Mouse (Mus musculus): ENCODE results near the gene Mfge8. TPM values are rescaled to one million over a fixed set of nuclear protein-coding genes. Genes with fewer than 3 reads are reported as not detected.

Mfge8 gene
- polyA plus RNA-seq, 1 experiment from 2014 or later: 82.4 TPM

DNA sequence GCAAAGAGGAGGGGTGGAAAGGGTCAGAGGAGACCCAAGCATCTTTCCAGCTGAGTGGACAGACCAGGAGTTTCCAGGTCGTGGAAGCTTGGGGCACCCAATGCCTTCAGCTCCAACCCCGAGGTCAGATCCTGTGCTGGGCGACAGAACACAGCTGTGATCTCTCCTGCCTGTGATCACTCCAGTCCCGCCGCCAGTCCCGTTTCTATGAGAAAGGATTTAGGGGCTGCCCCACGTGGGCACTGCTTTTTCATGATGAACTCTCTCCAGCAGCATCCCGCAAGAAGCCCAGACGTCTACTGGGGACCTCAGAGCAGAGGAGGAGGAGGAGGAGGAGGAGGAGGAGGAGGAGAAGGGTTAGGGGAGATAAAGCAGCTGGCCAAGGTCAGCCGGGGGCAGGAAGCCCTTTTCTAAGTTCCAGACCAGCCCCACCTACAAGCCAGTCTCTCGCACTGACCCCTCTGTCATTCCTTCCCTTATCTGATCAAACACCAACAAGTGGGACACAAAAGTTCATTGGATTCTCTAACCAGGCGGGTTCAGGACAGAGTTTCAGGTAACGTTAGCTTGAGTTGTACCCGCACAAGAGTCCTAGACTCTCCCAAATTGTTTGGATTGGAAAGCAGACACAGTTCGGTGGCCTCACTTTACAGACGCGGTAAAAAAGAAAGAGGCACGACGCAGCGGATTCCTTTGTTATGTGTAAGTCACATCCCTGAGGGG lies 768 bp downstream of the Mfge8 start:
- peaks cover 7% of the 10 kb centered on the region for H3K27me3 ChIP-seq (ENCODE audit: poor library complexity, severe bottlenecking)
- DNase-seq (ENCODE audit: extremely low spot score, low spot score): peak; percentile 35
- H3K36me3 ChIP-seq (replicated peaks): peaks cover 23% of the 10 kb centered on the region
- under 1% methylated on average over 20 of the region's 20 CpGs for WGBS
- peak overlapping the region; percentile 89 for H3K27ac ChIP-seq
- peaks cover 32% of the 10 kb centered on the region for H3K4me1 ChIP-seq
- no peaks in the 10 kb centered on the region for H3K9me3 ChIP-seq
- peak overlapping the region; percentile 75 for H3K4me3 ChIP-seq

DNA sequence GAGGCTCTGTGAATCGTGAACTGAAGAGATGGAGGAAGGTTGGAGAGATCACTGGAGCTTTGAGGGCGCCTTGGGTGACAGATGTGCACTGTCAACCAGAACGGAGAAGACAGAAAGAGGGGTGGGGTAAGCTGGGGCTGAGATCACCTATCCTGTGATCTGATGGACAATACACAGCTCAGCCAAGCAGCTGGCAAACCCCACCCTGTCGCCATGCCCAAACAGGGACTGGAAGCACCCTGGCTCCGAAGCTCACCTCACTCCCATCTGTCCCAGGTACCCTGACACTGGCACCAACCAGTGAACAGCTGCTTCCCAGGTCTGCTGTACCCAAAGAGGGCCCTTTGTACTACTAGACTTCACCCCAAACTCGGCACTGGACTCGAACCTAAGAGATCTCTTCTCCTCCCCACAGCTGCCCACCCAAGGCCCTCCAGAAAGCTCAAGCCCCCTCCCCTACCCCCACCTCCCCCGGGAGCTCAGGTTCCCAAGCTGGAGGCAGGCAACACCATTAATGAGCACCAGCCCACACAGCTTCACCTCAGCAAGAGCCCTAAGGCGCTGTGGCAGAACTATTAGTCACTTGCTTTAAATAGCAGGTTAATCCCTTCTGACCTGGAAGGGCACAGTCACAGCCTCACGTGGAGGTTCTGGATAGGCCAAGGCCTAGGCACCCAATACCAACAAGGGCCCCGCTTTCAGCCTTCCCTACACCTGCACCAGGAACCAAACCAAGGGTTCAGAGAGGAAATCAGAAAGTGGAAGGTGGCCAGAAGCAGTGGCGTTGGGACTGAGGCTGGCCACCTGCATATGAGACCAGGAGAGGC lies 1.6 kb downstream of the Mfge8 start:
- Histone ChIP-seq H3K36me3 (replicated peaks) (peaks cover 31% of the 10 kb centered on the region), H3K4me1 (peaks cover 32% of the 10 kb centered on the region), H3K27me3 (ENCODE audit: poor library complexity, severe bottlenecking) (peaks cover 7% of the 10 kb centered on the region), H3K4me3 (peak overlapping the region; percentile 75), H3K9me3 (no peaks in the 10 kb centered on the region), H3K27ac (peak overlapping the region; percentile 89; the same call in 1 of the 2 replicates)
- 56% methylated on average over 12 of the region's 12 CpGs for WGBS
- DNase-seq (ENCODE audit: extremely low spot score, low spot score): no peak

- Histone ChIP-seq H3K9me3 (no peaks in the 10 kb centered on the region), H3K4me1 (0 out of 2 replicates have a peak, but pooled peaks cover 3% of the 10 kb centered on the region), H3K36me3 (replicated peaks) (peaks cover 61% of the 10 kb centered on the region), H3K27ac (no peak overlapping the region), H3K4me3 (no peak overlapping the region), H3K27me3 (ENCODE audit: poor library complexity, severe bottlenecking) (no peaks in the 10 kb centered on the region)
- DNase-seq (ENCODE audit: extremely low spot score, low spot score): peak; percentile 83
- WGBS: 36% methylated on average over 8 of the region's 8 CpGs
Observed at GRCm38 (mm10) chr7:79140897-79141296, 8.0 kb downstream of the Mfge8 start.

DNA sequence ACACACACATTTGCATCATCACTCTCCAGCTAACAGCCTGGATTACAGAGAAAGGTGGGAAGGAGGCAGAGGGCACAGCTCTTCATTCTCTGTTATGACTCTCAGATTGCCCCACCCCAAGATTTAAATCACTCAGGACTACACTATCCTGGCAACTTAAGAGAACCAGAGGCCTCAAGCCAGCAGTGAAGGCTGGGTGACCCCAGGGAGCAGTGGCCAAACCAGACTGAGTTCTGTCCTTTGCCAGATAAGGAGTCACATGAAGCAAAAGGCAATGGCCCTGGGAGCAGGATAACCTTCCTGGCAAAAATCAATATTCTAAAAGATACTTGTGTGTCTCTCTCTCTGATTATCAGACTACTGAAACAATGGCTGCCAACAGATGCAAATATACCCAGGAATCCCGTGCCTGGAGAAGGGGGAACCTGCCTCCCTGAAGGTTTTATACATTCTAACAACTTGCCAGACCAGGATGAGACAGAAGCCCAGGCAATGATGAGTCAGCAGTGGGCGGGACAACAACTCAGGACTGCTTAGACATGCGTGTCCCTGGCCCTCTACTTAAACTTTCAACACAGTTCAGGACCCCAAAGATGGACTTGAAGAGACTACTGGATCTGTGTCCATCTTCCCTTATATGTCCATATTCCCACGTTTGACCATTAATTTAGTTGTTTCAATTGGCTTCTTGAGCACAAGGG lies 8.8 kb downstream of the Mfge8 start:
- H3K27me3 ChIP-seq (ENCODE audit: poor library complexity, severe bottlenecking): no peaks in the 10 kb centered on the region
- H3K4me1 ChIP-seq: 0 out of 2 replicates have a peak, but pooled peaks cover 3% of the 10 kb centered on the region
- H3K4me3 ChIP-seq: no peak overlapping the region
- H3K9me3 ChIP-seq: no peaks in the 10 kb centered on the region
- peaks cover 66% of the 10 kb centered on the region for H3K36me3 ChIP-seq (replicated peaks)
- H3K27ac ChIP-seq: no peak overlapping the region
- DNase-seq (ENCODE audit: extremely low spot score, low spot score): no peak
- 62% methylated on average over 4 of the region's 4 CpGs for WGBS

DNA sequence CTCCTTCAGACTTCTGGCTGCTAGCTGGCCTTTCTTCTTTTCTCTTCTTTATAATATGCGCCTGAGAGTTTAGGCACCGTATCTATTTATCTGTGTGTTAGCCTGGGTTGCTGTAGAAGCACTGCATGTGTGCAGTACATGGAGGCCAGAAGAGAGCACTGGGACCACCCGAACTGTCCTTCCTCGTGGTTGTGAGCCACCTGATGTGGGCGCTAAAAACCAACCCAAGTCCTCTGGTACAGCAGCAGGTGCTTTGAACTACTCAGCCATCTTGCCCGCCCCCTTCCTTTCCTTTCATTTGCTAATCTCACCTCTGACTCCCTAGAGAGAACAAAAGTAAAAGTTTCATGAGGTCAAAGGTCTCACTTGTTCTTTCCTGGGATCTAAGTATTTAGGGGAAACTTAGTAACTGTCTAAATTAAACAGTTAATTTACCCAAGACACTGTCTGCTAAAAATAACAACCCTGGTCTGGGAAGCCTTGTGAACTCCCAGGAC lies 9.5 kb downstream of the Mfge8 start:
- H3K27me3 ChIP-seq (ENCODE audit: poor library complexity, severe bottlenecking): no peaks in the 10 kb centered on the region
- no peak for DNase-seq (ENCODE audit: extremely low spot score, low spot score)
- no peaks in the 10 kb centered on the region for H3K9me3 ChIP-seq
- H3K4me1 ChIP-seq: peaks cover 3% of the 10 kb centered on the region; the same call in 1 of the 2 replicates
- H3K27ac ChIP-seq: no peak overlapping the region
- 59% methylated on average over 6 of the region's 6 CpGs for WGBS
- H3K4me3 ChIP-seq: no peak overlapping the region
- H3K36me3 ChIP-seq (replicated peaks): peaks cover 66% of the 10 kb centered on the region

- no peaks in the 10 kb centered on the region for H3K9me3 ChIP-seq
- no peak overlapping the region for H3K27ac ChIP-seq
- H3K4me3 ChIP-seq: no peak overlapping the region
Observed at GRCm38 (mm10) chr7:79133391-79133790, 15.5 kb downstream of the Mfge8 start.

GRCm38 (mm10) chr7:79130843-79131444 lies 17.9 kb downstream of the Mfge8 start, which contains the start of gene Hapln3:
Gene Hapln3 (minus strand): TSS chr7:79131018.
- Histone ChIP-seq H3K27me3 (ENCODE audit: poor library complexity, severe bottlenecking) (peaks cover 44% of the 10 kb centered on the region), H3K4me3 (peak within 1 kb of the TSS; percentile 40), H3K27ac (peak within 1 kb of the TSS; percentile 67), H3K9me3 (no peaks in the 10 kb centered on the region), H3K36me3 (replicated peaks) (peaks cover 22% of the 10 kb centered on the region), H3K4me1 (peaks cover 31% of the 10 kb centered on the region)
- DNase-seq (ENCODE audit: extremely low spot score, low spot score): peak; percentile 44
- 5% methylated on average over 19 of the region's 19 CpGs for WGBS

More at GRCm38 (mm10) chr7:79133391-79133790, 15.5 kb downstream of the Mfge8 start:
- 43% methylated on average over 6 of the region's 6 CpGs for WGBS
- H3K36me3 ChIP-seq (replicated peaks): peaks cover 40% of the 10 kb centered on the region
- no peak for DNase-seq (ENCODE audit: extremely low spot score, low spot score)
- H3K27me3 ChIP-seq (ENCODE audit: poor library complexity, severe bottlenecking): peaks cover 41% of the 10 kb centered on the region
- peaks cover 30% of the 10 kb centered on the region for H3K4me1 ChIP-seq

DNA sequence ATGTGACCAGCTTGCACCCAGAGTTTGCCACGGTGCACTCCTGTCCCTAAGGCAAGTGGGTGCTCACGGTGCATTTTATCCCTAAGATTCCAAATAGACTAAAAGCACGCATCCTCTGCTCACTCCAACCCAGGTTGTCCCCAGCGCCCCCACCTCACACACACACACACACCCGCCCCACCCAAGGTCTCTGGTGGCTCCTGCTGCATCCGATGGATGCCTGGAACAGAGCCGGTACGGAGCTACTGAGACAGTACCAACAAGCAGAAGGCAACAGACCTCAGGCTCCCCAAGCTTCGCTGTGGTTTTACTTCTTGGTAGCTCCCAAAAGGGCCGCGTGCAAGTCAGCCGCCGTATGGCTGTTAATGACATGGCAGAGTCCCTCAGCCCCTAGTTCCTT lies 18.5 kb downstream of the Mfge8 start:
- DNase-seq (ENCODE audit: extremely low spot score, low spot score): no peak
- Histone ChIP-seq H3K4me1 (peaks cover 36% of the 10 kb centered on the region), H3K27ac (peak overlapping the region; percentile 67), H3K9me3 (no peaks in the 10 kb centered on the region), H3K36me3 (replicated peaks) (peaks cover 16% of the 10 kb centered on the region), H3K27me3 (ENCODE audit: poor library complexity, severe bottlenecking) (peaks cover 44% of the 10 kb centered on the region), H3K4me3 (peak overlapping the region; percentile 40)
- WGBS: 13% methylated on average over 13 of the region's 13 CpGs

- Histone ChIP-seq H3K36me3 (replicated peaks) (peaks cover 11% of the 10 kb centered on the region), H3K27me3 (ENCODE audit: poor library complexity, severe bottlenecking) (peaks cover 44% of the 10 kb centered on the region), H3K27ac (peak overlapping the region; percentile 67; the same call in 1 of the 2 replicates), H3K4me1 (peaks cover 40% of the 10 kb centered on the region), H3K9me3 (no peaks in the 10 kb centered on the region), H3K4me3 (peak overlapping the region; percentile 40)
- WGBS: 10% methylated on average over 8 of the region's 8 CpGs
- DNase-seq (ENCODE audit: extremely low spot score, low spot score): no peak
Observed at GRCm38 (mm10) chr7:79129883-79130282, 19.0 kb downstream of the Mfge8 start.

- no peaks in the 10 kb centered on the region for H3K9me3 ChIP-seq
- H3K4me1 ChIP-seq: peaks cover 10% of the 10 kb centered on the region
- 0 out of 2 replicates have a peak, but pooled peaks cover 4% of the 10 kb centered on the region for H3K27me3 ChIP-seq (ENCODE audit: poor library complexity, severe bottlenecking)
- no peaks in the 10 kb centered on the region for H3K36me3 ChIP-seq (replicated peaks)
- no peak for DNase-seq (ENCODE audit: extremely low spot score, low spot score)
- H3K4me3 ChIP-seq: no peak overlapping the region
- WGBS: 81% methylated on average over 5 of the region's 5 CpGs
- no peak overlapping the region for H3K27ac ChIP-seq
Observed at GRCm38 (mm10) chr7:79123465-79123864, 25.4 kb downstream of the Mfge8 start.

DNA sequence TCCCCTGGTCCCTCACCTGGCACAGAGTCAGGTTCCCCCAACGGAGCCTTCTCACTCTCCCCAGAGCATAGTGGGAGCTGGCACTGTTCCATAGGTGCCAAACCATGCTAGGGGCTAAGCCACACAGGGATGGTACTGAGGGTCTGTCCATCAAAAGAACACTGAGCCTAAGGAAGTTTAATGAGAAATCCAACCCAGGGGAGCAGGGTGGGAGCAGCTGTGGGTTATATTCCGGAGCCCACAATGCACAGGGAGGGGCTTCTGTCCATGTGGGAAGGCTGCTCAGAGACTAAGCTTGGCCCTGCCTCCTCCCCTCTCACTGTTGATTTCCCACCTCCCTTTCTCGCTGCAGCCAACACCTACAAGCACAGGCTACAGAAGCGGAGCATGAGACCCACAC lies 35.0 kb downstream of the Mfge8 start:
- no peaks in the 10 kb centered on the region for H3K9me3 ChIP-seq
- H3K4me1 ChIP-seq: peaks cover 13% of the 10 kb centered on the region
- no peak overlapping the region for H3K4me3 ChIP-seq
- no peak for DNase-seq (ENCODE audit: extremely low spot score, low spot score)
- H3K27ac ChIP-seq: no peak overlapping the region
- 67% methylated on average over 4 of the region's 4 CpGs for WGBS
- H3K36me3 ChIP-seq (replicated peaks): no peaks in the 10 kb centered on the region
- no peaks in the 10 kb centered on the region for H3K27me3 ChIP-seq (ENCODE audit: poor library complexity, severe bottlenecking)

DNA sequence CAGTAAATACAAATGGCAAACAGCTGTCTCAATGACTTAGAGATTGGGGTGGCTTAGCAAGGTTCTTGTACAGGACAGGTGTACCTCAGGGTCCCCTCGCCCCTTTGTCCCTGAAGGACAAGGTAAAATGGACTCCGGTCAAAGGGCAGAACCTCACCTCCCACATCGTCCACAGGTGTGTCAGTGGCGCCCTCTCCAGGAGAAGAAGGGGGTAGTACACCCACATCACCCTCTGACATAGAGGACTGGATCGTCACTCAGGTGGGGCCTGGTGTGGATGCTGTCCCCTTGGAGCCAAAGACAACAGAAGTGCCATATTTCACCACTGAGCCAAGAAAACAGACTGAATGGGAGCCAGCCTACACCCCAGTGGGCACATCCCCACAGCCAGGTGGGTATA lies 52.4 kb downstream of the Mfge8 start:
- WGBS: 79% methylated on average over 5 of the region's 5 CpGs
- no peak overlapping the region for H3K27ac ChIP-seq
- H3K4me1 ChIP-seq: no peaks in the 10 kb centered on the region
- H3K36me3 ChIP-seq (replicated peaks): no peaks in the 10 kb centered on the region
- no peaks in the 10 kb centered on the region for H3K27me3 ChIP-seq (ENCODE audit: poor library complexity, severe bottlenecking)
- H3K9me3 ChIP-seq: no peaks in the 10 kb centered on the region
- H3K4me3 ChIP-seq: no peak overlapping the region
- DNase-seq (ENCODE audit: extremely low spot score, low spot score): no peak

Data from forebrain, embryonic 10.5 days (tissue).